Mouse (Mus musculus): ENCODE measurements at regions not wholly inside any gene's neighbourhood (a gene's known extent, or its start where the extent isn't known, plus 50 kb on each side); places are given as distances from the start of the nearest gene placed in this dataset.

- intact Hi-C loops (cut with DNase I): no loop called here
- DNase-seq: no peak
Observed at GRCm38 (mm10) chr12:54334491-54335132, 131.0 kb upstream of the Egln3 start.

GRCm38 (mm10) chr12:54333632-54334321 lies 130.1 kb upstream of the Egln3 start:
- intact Hi-C loops (cut with DNase I): no loop called here
- no peak for DNase-seq

DNA sequence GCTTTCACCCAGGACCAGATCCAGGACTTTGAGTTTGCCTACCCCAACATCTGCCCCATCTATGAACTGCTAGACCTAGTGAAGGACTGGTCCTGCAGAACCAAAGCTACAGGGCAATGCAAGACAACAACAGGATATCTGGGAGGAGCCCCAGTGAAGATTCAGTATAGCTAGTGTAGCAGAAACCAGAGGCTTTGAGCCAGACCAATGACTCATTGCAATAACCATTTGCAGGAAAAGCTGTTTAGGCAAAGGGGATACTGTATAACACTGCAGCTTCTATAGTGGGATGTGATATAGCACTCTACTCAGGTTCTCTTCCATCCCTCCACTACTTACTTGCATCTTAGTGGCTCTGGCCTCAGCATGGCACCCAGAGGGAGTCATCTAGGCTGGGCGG lies 123.8 kb upstream of the Egln3 start:
- no peak for DNase-seq
- intact Hi-C loops (cut with DNase I): no loop called here

DNA sequence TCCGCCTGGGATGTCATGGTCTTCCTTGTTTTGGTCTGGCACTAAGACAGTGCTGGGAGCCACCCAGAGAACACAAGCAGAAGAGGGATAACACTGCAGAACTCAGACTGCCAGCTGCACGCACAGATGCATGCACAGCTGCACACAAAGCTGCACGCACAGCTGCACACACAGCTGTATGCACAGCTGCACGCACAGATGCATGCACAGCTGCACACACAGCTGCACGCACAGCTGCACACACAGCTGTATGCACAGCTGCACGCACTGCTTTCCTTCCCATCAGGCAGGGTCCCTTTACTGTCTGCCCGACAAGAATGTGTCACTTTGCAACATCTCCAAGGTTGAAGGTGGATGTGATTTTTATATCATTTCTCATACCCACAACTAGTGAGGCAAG lies 122.9 kb upstream of the Egln3 start:
- DNase-seq: no peak
- intact Hi-C loops (cut with DNase I): no loop called here

DNA sequence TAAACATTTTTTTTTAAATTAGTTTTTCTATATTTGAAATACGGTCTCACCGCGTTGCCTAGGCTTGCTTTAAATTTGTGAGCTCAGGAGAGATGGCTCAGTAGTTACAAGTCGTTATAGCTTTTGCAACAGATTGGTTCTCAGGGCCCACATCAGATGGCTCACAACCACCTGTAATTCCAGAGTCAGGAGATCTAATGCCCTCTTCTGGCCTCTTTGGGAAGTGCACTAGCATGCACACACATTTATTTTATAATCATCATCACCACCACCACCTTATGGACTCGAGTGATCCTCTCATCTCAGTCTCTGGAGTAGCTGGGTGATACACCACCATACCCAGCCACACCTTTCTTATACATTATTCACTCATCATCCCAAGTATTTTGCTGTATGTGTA lies 116.9 kb upstream of the Egln3 start:
- no peak for DNase-seq

GRCm38 (mm10) chr12:54316980-54317471 lies 113.4 kb upstream of the Egln3 start:
- no peak for DNase-seq
- intact Hi-C loops (cut with DNase I): no loop called here

More for the DNA sequence above, 116.9 kb upstream of the Egln3 start:
- intact Hi-C loops (cut with DNase I): no loop called here

- no peak for DNase-seq
- intact Hi-C loops (cut with DNase I): no loop called here
Observed at GRCm38 (mm10) chr12:54316066-54316567, 112.5 kb upstream of the Egln3 start.

DNA sequence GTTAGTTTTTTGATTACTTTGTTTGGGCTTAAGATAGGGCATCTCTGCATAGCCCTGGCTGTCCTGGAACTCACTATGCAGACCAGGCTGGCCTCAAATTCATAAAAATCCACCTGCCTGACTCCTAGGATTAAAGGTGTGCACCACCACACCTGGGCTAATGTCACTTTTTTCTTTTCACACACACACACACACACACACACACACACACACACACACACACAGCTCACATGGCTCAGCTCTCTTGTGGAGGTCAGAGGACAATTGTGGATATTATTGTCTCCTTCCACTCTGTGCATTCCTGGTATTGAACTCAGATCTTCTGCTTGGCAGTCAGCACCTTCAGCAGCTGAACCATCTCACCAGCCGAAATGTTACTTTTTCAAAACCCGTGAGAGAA lies 110.5 kb upstream of the Egln3 start:
- intact Hi-C loops (cut with DNase I): no loop called here
- DNase-seq: no peak

DNA sequence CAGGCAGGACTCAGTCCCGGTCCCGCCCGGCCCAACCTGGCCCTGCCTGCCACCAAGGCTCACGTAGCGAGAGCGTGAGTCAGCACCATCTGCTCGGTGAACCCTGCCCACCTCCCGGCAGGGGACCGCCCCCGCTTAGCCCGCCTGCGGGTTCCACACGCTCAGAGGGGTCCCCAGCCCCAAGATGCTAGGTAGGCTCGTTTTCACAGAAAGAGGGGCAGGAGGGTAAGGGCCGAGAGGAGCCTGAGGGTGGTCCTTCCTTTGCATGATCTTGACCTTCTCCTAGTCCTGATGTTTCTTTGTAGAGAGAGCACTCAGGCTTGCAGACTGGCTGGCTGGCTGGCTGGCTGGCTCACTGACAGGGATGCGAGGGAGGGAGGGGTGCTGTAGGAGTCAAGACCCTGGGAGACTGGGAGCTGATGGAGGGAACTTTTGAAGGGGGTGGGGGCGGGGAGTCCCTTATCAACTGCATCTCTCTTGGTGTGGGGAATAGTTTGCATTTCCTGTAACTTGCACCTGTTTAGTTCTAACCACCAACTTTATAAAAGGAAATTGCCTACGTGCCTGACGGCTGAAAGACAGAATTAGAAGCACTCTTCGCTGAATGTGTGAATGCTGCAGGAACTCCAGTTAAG lies 109.7 kb upstream of the Egln3 start:
- intact Hi-C loops (cut with DNase I): no loop called here
- peak; percentile 7 to 32 for DNase-seq

GRCm38 (mm10) chr12:54312522-54313210 lies 109.0 kb upstream of the Egln3 start:
- no peak for DNase-seq

DNA sequence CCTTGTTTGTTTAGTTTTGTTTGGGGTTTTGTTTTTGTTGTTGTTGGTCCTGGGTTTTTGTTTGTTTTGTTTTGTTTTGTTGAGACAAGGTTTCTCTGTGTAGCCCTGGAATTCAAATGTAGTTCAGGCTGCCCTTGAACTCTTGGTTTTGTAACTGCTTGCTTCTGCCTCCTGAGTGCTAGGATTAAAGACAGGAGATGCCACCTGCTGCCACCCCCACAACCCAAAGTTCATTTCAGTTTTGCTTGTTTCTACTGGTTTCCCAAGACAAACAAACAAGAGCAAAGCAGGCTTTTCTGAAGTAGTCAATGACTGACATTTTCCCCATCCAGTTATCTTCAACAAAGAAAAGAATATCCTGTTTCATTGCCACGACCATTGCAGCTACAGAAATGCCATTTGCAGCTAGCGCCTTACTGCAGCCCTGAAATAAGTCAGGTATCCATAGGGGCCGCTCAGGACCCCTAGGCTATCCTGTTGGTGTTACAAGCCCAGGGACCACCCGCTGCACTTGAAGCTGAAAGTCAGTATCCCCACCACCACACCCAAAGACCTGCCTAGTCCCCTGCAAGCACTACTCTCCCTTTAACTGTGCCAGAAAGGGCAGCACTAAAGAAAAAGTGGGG lies 108.3 kb upstream of the Egln3 start:
- intact Hi-C loops (cut with DNase I): no loop called here
- DNase-seq: no peak

More at GRCm38 (mm10) chr12:54312522-54313210, 109.0 kb upstream of the Egln3 start:
- intact Hi-C loops (cut with DNase I): no loop called here

GRCm38 (mm10) chr12:54309874-54310273 lies 106.2 kb upstream of the Egln3 start:
- DNase-seq: no peak
- intact Hi-C loops (cut with DNase I): no loop called here

- intact Hi-C loops (cut with DNase I): no loop called here
- no peak for DNase-seq
Observed at GRCm38 (mm10) chr12:54309219-54309618, 105.6 kb upstream of the Egln3 start.

DNA sequence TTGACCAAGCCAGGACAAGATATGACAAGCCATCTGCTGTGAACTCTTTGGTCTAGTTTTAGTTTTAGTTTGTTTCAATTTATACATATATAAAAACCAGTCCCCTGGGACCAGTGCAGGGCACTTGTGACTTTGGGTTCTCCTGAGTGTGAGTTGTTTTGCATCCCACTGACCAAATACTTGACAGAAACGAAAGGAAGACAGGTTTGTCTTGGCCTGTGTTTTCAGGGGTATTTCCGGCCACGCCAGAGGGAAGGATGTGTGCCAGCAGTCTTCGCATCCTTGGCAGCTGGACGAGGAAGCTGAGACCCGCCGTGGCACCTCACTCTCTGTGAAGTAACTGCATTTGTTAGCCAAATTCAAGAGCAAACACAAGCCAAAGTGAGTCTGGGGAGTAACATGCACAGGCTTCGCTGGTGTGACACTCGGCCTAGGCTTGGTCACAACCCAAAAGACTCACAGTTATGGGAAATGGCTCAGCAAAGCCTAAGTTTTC lies 101.5 kb upstream of the Egln3 start:
- no peak for DNase-seq
- intact Hi-C loops (cut with DNase I): no loop called here

- intact Hi-C loops (cut with DNase I): no loop called here
- DNase-seq: no peak
Observed at GRCm38 (mm10) chr12:54303746-54304145, 100.1 kb upstream of the Egln3 start.

- intact Hi-C loops (cut with DNase I): no loop called here
- no peak for DNase-seq
Observed at GRCm38 (mm10) chr12:54299506-54299905, 95.8 kb upstream of the Egln3 start.

DNA sequence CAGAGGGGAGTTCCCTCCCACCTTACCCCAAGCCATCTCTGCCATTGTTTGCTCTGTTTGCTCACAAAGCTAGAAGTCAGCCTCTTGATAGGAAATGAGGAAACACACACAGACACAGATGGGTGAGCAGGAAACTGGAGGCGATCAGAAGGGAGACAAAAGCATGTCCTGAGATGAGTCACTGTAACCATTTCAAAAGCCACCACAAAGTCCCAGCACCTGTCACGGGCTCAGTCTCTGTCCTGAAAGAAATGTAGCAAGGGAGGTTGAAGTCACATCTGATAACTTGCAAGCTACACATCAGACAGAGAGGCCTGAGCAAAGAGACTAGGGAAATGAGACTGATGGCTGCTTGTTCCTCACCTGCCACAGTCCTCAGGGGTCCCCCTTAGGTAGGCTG lies 89.6 kb upstream of the Egln3 start:
- intact Hi-C loops (cut with DNase I): no loop called here
- DNase-seq: no peak

- no peak for DNase-seq
- intact Hi-C loops (cut with DNase I): no loop called here
Observed at GRCm38 (mm10) chr12:54290311-54290710, 86.7 kb upstream of the Egln3 start.

DNA sequence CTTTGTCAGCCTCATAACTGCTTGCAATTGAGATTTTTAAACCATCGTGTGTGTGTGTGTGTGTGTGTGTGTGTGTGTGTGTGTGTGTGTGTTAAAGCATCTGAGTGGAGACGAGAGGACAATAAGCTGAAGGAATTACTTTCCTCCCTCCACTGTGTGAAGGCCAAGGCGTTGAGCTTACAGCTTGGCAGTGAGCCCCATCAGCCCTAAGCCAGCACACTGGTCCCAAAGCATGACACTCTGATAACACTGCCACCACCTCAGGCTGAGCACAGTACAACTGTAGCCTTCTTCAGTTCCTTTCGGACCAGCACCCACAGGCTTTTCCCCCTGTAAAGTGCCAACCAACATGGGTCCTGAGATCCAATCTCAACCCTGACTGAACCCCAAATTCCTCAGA lies 85.1 kb upstream of the Egln3 start:
- intact Hi-C loops (cut with DNase I): no loop called here
- no peak for DNase-seq

DNA sequence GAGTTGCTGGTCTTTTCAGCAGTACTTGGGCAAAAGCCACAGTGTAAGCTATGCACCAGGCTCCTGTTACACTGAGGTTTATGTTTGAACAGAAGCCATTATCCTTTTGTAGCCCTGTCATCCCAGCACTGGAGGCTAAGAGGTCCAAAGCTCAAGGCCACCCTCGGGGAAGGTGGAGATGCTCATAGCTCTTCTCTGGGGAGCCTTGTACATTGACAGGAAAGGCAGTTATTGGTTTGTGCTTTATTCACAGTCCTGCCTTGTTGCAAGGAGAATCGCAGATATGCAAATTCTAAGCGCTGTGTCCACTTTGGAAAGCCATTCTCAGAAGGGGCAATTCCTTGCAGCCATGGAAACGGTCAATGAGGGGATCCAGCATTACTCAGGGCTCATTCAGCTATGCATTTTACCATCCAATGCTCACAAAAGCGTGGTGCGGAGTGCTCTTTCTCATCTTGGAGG lies 84.4 kb upstream of the Egln3 start:
- intact Hi-C loops (cut with DNase I): no loop called here
- no peak for DNase-seq
